Mouse (Mus musculus) heart, embryonic 12.5 days (tissue): ENCODE data around the gene Ercc8. TPM values are rescaled to one million over a fixed set of nuclear protein-coding genes. Genes with fewer than 3 reads are reported as not detected.
A peak's percentile ranks its signal among the peaks of the same experiment; 100 is the strongest.

Experiments
- ATAC-seq: fragments of 200-750 bp; cut with Nextera tagmentation; 2 replicates; pipeline ENCODE4 v1.8.0; 2017; ENCODE audit warnings: moderate TSS enrichment, moderate library complexity; ENCODE audit not compliant: insufficient number of reproducible peaks, low FRiP score
- H3K27ac ChIP-seq: fragments of 300-500 bp; sonication (generic); 2 replicates; pipeline ENCODE4 v1.5.1; 2016; ENCODE audit warnings: mild to moderate bottlenecking, moderate library complexity; ENCODE audit not compliant: poor library complexity, severe bottlenecking
- H3K27me3 ChIP-seq: fragments of 300-500 bp; sonication (generic); replicated peaks from 2 replicates; pipeline ENCODE4 v1.6.1; 2016; ENCODE audit warnings: mild to moderate bottlenecking, moderate library complexity
- H3K36me3 ChIP-seq: fragments of 300-500 bp; sonication (generic); 2 replicates; pipeline ENCODE4 v1.6.1; 2016; ENCODE audit warnings: mild to moderate bottlenecking, moderate library complexity
- H3K4me1 ChIP-seq: fragments of 300-500 bp; sonication (generic); replicated peaks from 2 replicates; pipeline ENCODE4 v1.6.1; 2016; ENCODE audit warnings: mild to moderate bottlenecking
- H3K4me2 ChIP-seq: fragments of 300-500 bp; sonication (generic); 2 replicates; pipeline ENCODE4 v1.6.1; 2016; ENCODE audit warnings: mild to moderate bottlenecking, moderate library complexity
- H3K4me3 ChIP-seq: fragments of 300-500 bp; sonication (generic); 2 replicates; pipeline ENCODE4 v1.5.1; 2016; ENCODE audit warnings: mild to moderate bottlenecking
- H3K9ac ChIP-seq: fragments of 300-500 bp; sonication (generic); 2 replicates; pipeline ENCODE4 v1.6.1; 2016; ENCODE audit warnings: mild to moderate bottlenecking, moderate library complexity
- H3K9me3 ChIP-seq: fragments of 300-500 bp; sonication (generic); replicated peaks from 2 replicates; pipeline ENCODE4 v1.6.1; 2016; ENCODE audit warnings: mild to moderate bottlenecking, moderate library complexity
- WGBS: fragments of 180-500 bp; shearing (Covaris S2); methylation state at CpG from one replicate; pipeline ENCODE4 v1.1.7; 2016; 5-methylcytosine and 5-hydroxymethylcytosine counted together
- polyA plus RNA-seq: library from polyadenylated mRNA; unstranded; fragments of >200 nt; fragmentation: Nextera tagmentation; extraction: Ambion mirVana; gene quantifications from 2 replicates; pipeline ENCODE4 v1.2.1, GENCODE M21; 2016

Gene Ercc8
- polyA plus RNA-seq: 10.2 and 12.5 TPM in 2 replicates

DNA sequence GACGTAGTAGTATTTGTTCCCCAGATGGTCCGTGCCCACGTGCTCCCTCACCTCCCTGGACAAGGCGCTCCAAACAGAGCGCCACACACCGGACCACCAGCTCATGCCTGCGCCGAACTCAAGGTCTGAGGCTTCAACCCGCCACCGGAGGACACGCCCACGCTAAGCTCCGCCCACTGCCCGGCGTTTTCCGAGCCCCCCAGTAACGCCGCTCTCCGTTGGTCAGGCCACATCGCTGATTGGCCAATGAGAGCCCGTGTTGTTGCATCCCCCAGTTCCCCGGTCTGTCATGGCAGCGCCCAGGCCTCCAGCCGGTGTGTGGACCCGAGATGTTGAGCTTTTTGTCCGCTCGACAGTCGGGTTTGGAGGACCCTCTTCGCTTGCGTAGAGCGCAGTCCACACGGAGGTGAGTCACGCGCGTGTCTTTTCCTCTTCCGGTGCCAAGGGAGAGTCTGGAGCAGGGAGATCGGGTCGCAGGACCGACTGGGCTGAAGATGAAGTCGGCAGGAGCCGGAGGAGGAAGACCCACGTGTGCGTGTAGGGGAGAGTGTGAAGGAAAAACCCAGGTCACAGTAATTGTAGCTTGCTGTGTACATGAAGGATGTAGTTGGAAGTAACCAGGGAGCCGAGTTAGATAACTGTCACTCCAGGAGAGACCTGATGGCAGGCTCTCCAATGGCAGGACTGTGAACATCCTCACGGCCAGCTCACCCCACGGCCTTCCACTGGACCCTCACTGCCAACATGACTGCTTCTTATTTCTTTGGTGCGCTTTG lies at the start of gene Ercc8, which contains the start of gene Ndufaf2:
Ercc8 (plus strand) TSS at position 267 of the 776 bp plus-strand sequence.
Ndufaf2 (minus strand) TSS at position 159 of the 776 bp plus-strand sequence.
- H3K4me1 ChIP-seq: peaks cover 11% of the 10 kb centered on the region
- no peaks in the 10 kb centered on the region for H3K9me3 ChIP-seq
- peak; percentile 98 for ATAC-seq
- H3K27ac ChIP-seq: no peak within 1 kb of the TSS
- H3K9ac ChIP-seq: peak within 1 kb of the TSS; percentile 81
- peak within 1 kb of the TSS; percentile 82 for H3K4me2 ChIP-seq
- peak within 1 kb of the TSS; percentile 84 for H3K4me3 ChIP-seq
- WGBS: under 1% methylated on average over 47 of the region's 47 CpGs
- peaks cover 5% of the 10 kb centered on the region; the same call in 1 of the 2 replicates for H3K36me3 ChIP-seq
- H3K27me3 ChIP-seq: no peaks in the 10 kb centered on the region

DNA sequence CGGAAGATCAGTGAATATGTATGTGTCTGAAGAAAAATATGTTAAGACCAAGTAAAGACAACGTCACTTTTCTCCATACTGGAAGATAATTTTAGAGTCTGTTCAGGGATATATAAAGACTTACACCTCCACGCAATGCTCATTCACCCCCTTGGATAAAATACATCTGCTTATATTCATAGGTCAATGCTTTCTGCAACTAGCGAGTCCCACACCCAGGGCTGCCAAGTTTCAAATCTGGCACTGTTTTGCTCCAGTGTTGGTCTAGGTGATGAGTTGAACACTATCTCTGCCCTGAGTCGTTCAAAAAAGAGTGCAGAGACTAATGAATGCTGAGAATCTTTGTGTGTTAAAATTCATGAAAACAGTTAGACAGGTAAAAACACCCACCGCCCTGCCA lies 47.6 kb upstream of the Ercc8 start:
- Histone ChIP-seq H3K27me3 (no peaks in the 10 kb centered on the region), H3K9me3 (no peaks in the 10 kb centered on the region), H3K36me3 (no peaks in the 10 kb centered on the region), H3K9ac (no peak overlapping the region), H3K4me1 (peaks cover 3% of the 10 kb centered on the region), H3K27ac (no peak overlapping the region), H3K4me3 (no peak overlapping the region), H3K4me2 (no peak overlapping the region)
- WGBS: 79% methylated on average over 6 of the region's 6 CpGs
- ATAC-seq: no peak

DNA sequence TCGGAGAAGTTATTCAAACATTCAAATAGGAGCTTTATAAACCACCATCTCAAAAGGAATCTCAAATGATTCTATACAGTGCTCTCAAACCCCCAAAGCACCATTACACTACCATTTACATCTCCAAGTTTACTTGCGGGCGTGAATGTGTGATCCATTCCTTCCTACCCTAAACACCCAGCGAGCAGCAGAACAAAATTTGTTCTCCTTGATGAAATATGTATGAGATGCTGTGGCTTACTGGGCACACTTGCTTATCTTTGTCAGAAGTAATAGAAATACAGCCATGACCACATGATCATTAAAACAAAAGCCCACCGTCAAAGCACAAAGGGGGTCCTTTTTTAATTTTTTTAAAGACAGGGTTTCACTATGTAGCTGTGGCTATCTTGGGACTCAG lies 45.0 kb upstream of the Ercc8 start:
- no peak overlapping the region for H3K9ac ChIP-seq
- no peaks in the 10 kb centered on the region for H3K9me3 ChIP-seq
- ATAC-seq: no peak
- H3K4me2 ChIP-seq: no peak overlapping the region
- H3K27me3 ChIP-seq: no peaks in the 10 kb centered on the region
- no peak overlapping the region for H3K4me3 ChIP-seq
- no peaks in the 10 kb centered on the region for H3K36me3 ChIP-seq
- H3K27ac ChIP-seq: no peak overlapping the region
- H3K4me1 ChIP-seq: peaks cover 13% of the 10 kb centered on the region
- 92% methylated on average over 5 of the region's 5 CpGs for WGBS

DNA sequence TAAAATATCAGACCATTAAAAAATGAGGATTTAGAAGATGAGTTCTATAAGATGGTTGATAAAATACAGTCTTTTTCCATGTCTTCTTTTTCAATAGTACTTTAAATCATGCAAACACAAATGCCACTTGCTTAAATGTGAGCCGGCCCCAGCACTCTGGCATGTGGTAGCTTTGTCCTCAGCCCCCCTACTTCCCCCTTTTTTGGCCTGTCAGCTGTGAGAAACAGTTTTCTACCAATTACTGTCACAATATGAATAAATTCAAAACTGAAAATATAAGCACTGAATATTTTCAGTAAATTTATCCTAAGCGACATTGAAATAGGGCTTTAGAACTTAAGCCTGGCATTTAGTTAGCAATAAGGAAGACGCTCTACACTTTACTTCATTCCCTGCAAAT lies 44.3 kb upstream of the Ercc8 start:
- Histone ChIP-seq H3K27ac (no peak overlapping the region), H3K9me3 (no peaks in the 10 kb centered on the region), H3K4me3 (no peak overlapping the region), H3K36me3 (no peaks in the 10 kb centered on the region), H3K4me2 (no peak overlapping the region), H3K4me1 (peaks cover 17% of the 10 kb centered on the region), H3K27me3 (no peaks in the 10 kb centered on the region), H3K9ac (no peak overlapping the region)
- no peak for ATAC-seq
- WGBS: 82% methylated on average over 3 of the region's 3 CpGs

DNA sequence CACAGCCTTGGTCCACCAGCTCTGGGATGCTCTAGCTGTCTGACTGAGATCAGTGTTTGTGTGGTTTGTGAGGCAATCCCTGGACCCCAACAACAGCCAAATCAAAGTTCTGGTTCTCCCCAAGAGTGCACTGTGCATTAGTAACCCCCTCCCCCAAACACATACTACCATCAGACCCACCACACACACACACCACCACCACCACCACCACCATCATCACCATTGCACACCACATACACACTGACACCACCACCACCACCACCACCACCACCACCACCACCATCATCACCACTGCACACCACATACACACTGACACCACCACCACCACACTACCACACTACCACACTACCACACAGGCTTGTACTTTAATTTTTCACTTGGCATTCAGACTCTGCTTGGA lies 40.9 kb upstream of the Ercc8 start:
- Histone ChIP-seq H3K27me3 (no peaks in the 10 kb centered on the region), H3K9ac (no peak overlapping the region), H3K4me3 (no peak overlapping the region), H3K4me1 (peaks cover 26% of the 10 kb centered on the region), H3K9me3 (no peaks in the 10 kb centered on the region), H3K4me2 (no peak overlapping the region), H3K27ac (no peak overlapping the region), H3K36me3 (no peaks in the 10 kb centered on the region)
- no peak for ATAC-seq

DNA sequence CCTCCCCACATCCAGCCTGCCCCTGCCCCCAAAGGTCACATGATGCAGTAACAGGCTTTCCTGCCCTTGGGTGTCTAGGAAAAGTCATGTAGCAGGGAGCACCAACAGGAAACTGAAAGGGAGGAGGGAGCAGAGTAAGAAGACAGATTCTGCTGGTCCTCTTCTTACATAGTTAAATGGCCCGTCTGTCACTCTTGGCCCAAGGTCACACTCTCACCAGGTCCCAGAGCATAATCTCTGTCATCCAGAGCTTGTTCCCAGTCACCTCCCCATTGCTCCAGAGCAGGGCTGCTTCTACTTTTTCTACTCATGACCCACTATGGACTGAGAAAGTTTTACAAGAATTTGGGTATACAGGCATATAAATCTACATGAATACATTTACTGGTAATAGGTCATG lies 40.3 kb upstream of the Ercc8 start:
- peaks cover 26% of the 10 kb centered on the region for H3K4me1 ChIP-seq
- no peaks in the 10 kb centered on the region for H3K27me3 ChIP-seq
- no peak overlapping the region for H3K4me2 ChIP-seq
- H3K9ac ChIP-seq: no peak overlapping the region
- H3K36me3 ChIP-seq: no peaks in the 10 kb centered on the region
- ATAC-seq: no peak
- H3K9me3 ChIP-seq: no peaks in the 10 kb centered on the region
- no peak overlapping the region for H3K4me3 ChIP-seq
- H3K27ac ChIP-seq: no peak overlapping the region
- 25% methylated on average over 1 of the region's 1 CpGs for WGBS

DNA sequence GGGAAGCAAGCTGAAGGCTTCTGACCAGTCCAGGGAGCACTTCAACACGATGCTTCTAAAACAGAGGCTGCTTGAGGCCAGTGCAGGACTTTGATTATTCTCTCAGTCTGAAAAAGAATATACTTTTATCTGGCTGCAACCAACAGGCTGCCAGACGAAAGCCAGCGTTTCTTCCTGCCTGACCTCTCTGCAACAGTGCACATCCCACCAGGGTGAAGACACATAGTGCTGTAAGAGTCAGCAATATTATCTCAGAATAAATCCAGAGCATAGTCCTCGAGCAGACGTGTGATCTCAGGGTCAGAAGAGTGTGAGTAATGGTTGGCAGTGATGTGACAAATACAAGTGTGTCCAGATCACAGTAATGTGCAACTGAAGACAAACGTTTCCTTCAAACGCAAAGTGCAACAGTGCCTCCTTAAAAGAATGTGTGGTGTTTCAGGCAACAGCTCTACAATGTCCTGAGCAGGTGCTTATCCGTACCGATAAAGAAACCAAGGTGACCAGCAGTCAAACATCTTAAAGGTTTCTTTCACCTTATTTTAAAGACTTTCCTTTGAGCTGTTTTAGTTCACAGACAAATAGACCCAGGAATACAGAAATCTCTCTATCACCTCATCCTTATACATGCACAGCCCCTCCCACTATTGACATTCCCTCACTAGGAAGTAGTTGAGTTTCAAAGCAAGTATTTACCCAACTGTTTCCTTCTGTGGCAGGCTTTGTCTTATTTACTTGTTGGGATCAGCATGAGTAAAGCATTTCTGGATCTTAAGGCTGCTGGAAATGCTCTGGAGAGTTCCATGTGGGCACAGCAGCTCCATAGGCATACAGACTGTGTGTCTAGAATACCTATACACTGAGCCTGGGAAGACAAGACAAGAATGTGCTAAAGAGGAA lies 38.9 kb upstream of the Ercc8 start:
- H3K27ac ChIP-seq: peak overlapping the region; percentile 25; the same call in 1 of the 2 replicates
- no peak overlapping the region for H3K4me2 ChIP-seq
- WGBS: 35% methylated on average over 9 of the region's 9 CpGs
- H3K9ac ChIP-seq: no peak overlapping the region
- H3K27me3 ChIP-seq: no peaks in the 10 kb centered on the region
- H3K9me3 ChIP-seq: no peaks in the 10 kb centered on the region
- H3K36me3 ChIP-seq: no peaks in the 10 kb centered on the region
- peaks cover 26% of the 10 kb centered on the region for H3K4me1 ChIP-seq
- peak; percentile 22; the same call in 1 of the 2 replicates for ATAC-seq
- no peak overlapping the region for H3K4me3 ChIP-seq

DNA sequence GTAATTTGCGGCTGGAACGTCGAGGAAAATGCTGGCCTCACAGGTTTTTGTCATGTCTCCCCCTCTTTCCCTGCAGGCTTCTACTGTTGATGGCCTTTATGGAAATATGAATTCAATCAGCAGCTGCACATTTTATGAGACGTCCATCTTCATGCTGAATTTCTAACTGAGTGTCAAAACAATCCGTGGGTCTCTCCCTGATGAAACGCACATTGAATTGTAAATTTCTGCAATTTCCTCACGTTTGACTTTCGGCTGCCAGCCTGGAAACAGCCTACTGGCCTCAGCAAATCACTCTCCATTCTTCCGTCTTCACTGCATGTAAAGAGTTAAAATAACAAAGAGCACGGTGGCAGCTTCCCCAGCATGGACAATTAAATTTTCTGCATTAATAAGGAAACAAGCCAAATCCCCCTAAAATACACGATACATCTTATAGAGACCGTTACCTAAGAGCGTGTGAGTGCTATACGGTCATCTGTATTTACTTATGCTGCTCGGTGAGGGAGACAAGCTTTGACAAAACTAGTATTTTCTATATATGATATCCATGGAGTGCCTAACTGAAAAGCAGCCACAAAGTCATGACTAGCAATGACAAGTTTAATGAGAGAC lies 35.3 kb upstream of the Ercc8 start:
- Histone ChIP-seq H3K9me3 (no peaks in the 10 kb centered on the region), H3K27me3 (no peaks in the 10 kb centered on the region), H3K27ac (no peak overlapping the region), H3K4me3 (no peak overlapping the region), H3K4me1 (peaks cover 15% of the 10 kb centered on the region), H3K9ac (no peak overlapping the region), H3K4me2 (no peak overlapping the region), H3K36me3 (no peaks in the 10 kb centered on the region)
- WGBS: 75% methylated on average over 15 of the region's 15 CpGs
- ATAC-seq: no peak

DNA sequence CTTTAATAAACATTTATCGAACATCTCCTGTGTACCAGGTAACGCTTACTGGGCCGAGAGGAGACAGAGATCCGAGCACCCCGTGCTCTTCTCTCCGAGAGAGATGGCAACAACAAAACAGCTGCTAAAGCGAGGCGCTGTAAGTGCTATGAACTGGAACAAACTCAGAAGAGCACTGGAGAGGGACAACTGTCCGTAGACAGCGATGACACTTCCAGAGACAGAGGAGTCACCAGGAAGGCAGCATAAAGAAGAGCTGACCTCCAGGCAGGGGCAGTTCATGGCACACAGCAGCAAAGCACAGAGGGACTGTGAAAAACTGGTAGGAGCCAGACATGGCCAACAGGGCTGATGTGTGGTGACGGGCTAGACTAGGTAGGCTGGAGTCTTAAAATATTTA lies 34.4 kb upstream of the Ercc8 start:
- ATAC-seq: no peak
- Histone ChIP-seq H3K27me3 (no peaks in the 10 kb centered on the region), H3K4me3 (no peak overlapping the region), H3K4me1 (peaks cover 11% of the 10 kb centered on the region), H3K9ac (no peak overlapping the region), H3K27ac (no peak overlapping the region), H3K9me3 (no peaks in the 10 kb centered on the region), H3K36me3 (no peaks in the 10 kb centered on the region), H3K4me2 (no peak overlapping the region)
- 80% methylated on average over 11 of the region's 11 CpGs for WGBS

DNA sequence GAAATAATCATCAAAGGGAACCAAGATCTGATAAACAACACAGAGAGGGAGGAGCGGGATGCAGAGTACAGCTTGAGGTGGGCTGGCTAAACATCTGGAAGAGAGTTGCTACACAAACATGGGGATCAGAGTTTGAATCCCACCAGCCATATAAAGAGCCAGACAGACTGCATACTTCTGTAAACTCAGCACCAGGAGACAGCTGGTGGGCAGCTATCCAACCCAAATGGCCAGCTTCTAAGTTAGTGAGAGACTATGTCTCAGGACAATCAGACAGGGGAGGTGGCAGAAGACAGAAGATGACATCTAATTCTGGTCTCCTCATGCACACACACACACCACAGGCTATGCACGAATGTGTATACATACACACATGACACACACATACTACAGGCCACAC lies 32.3 kb upstream of the Ercc8 start:
- Histone ChIP-seq H3K4me3 (no peak overlapping the region), H3K4me1 (no peaks in the 10 kb centered on the region), H3K27me3 (no peaks in the 10 kb centered on the region), H3K27ac (no peak overlapping the region), H3K4me2 (no peak overlapping the region), H3K36me3 (no peaks in the 10 kb centered on the region), H3K9me3 (no peaks in the 10 kb centered on the region), H3K9ac (no peak overlapping the region)
- no peak for ATAC-seq
- 80% methylated on average over 2 of the region's 2 CpGs for WGBS

DNA sequence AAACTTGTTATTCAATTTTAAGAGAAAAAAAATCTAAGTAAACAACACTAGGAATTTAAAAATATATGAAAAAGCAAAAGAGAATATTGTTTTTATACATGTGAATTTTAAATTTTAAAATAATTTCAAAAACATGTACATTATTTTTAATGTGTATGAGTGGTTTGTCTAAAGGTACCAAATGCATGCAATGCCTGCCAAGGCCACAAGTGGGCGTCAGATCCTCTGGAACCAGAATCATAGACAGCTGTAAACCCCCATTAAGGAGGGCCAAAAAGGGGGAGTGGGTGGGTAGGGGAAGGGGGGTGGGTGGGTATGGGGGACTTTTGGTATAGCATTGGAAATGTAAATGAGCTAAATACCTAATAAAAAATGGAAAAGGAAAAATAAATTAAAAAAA lies 31.4 kb upstream of the Ercc8 start:
- Histone ChIP-seq H3K27me3 (no peaks in the 10 kb centered on the region), H3K9me3 (no peaks in the 10 kb centered on the region), H3K27ac (no peak overlapping the region), H3K4me2 (no peak overlapping the region), H3K9ac (no peak overlapping the region), H3K4me3 (no peak overlapping the region), H3K4me1 (peaks cover 3% of the 10 kb centered on the region), H3K36me3 (no peaks in the 10 kb centered on the region)
- 0% methylated on average over 1 of the region's 1 CpGs for WGBS
- no peak for ATAC-seq
